19 mouse cellular contexts compared by ENCODE assay signal in genomic region chr10:61431375-61431774, GRCm38 (mm10). TPM values are rescaled to one million over a fixed set of nuclear protein-coding genes. Genes with fewer than 3 reads are reported as not detected.
DNase-seq lines count a peak whose midpoint lies in the region; ATAC-seq and TF ChIP-seq lines count a peak whose summit lies in the region.
"Had no signal": no experiment of that assay in that cellular context is flagged by ENCODE, and none has a peak within 500 bp of the region (broad histone marks: within the 10 kb centered on the region; RNA-seq: fewer than 3 reads in every experiment).

No protein-coding gene starts in this region.

- no peak for TF ChIP-seq CTCF in left cerebral cortex, adult 2 months (IDR thresholded peaks at IDR 0.05)
- TF ChIP-seq CTCF in forebrain, postnatal 0 days (IDR thresholded peaks at IDR 0.05; ENCODE audit: low read depth): no peak

- H3K27me3 ChIP-seq in forebrain, postnatal 0 days (ENCODE audit: insufficient read depth, low read length): no peaks in the 10 kb centered on the region
- H3K27me3 ChIP-seq: liver, embryonic 15.5 days; midbrain, embryonic 15.5 days had no signal

- peak overlapping the region; percentile 32; the same call in 1 of the 2 replicates for H3K27ac ChIP-seq in left cerebral cortex, adult 2 months
- H3K27ac ChIP-seq in forebrain, postnatal 0 days (ENCODE audit: low read depth, low read length): no peak overlapping the region
- H3K27ac ChIP-seq: gastrocnemius, adult 2 months; heart, adult 2 months; liver, embryonic 15.5 days; midbrain, embryonic 15.5 days had no signal

- no peak overlapping the region for H3K4me2 ChIP-seq in forebrain, postnatal 0 days (ENCODE audit: low read depth)
- H3K4me2 ChIP-seq: liver, embryonic 15.5 days; midbrain, embryonic 15.5 days had no signal

- H3K9me3 ChIP-seq in forebrain, postnatal 0 days (ENCODE audit: low read length): no peaks in the 10 kb centered on the region
- H3K9me3 ChIP-seq: liver, embryonic 15.5 days; midbrain, embryonic 15.5 days had no signal

- peak; percentile 89 for DNase-seq in brain, adult 2 months (ENCODE audit: low read depth, low spot score)
- DNase-seq in frontal cortex, postnatal 14 days (ENCODE audit: low spot score in 2 of 2): peak; percentile 49 to 59
- DNase-seq in left cerebral cortex, adult 2 months (ENCODE audit: extremely low spot score in 1 of 2, low spot score in 2 of 2): peak; percentile 45 to 72
- DNase-seq in right cerebral cortex, postnatal 10 days (ENCODE audit: low spot score in 2 of 2): peak; percentile 84
- DNase-seq in cerebellum, postnatal 36 days: no peak
- no peak for DNase-seq in gastrocnemius, postnatal 4 days (ENCODE audit: low spot score in 2 of 2)
- DNase-seq in forebrain, postnatal 0 days: no peak
- DNase-seq: adrenal gland, postnatal 25 days; cerebellum, adult 2 months; gastrocnemius, adult 2 months; heart, adult 2 months; kidney, adult 9 months; kidney, postnatal 4 days had no signal

- H3K9ac ChIP-seq in forebrain, postnatal 0 days: no peak overlapping the region
- H3K9ac ChIP-seq: liver, embryonic 15.5 days; midbrain, embryonic 15.5 days had no signal

- no peak overlapping the region for H3K4me3 ChIP-seq in left cerebral cortex, adult 2 months
- H3K4me3 ChIP-seq in forebrain, postnatal 0 days (ENCODE audit: low read depth, low read length): no peak overlapping the region
- H3K4me3 ChIP-seq: gastrocnemius, adult 2 months; heart, adult 2 months; liver, embryonic 15.5 days; midbrain, embryonic 15.5 days had no signal

- H3K36me3 ChIP-seq in forebrain, postnatal 0 days (ENCODE audit: insufficient read depth): peaks cover 48% of the 10 kb centered on the region

- intact Hi-C loops in left cerebral cortex, adult 2 months (cut with DNase I): no loop called here

- H3K4me1 ChIP-seq in forebrain, postnatal 0 days (ENCODE audit: insufficient read depth): no peaks in the 10 kb centered on the region
- H3K4me1 ChIP-seq: midbrain, embryonic 15.5 days had no signal

- ATAC-seq in forebrain, postnatal 0 days: no peak
- ATAC-seq: lung, postnatal 0 days; midbrain, embryonic 15.5 days had no signal

- 84% methylated on average over 9 of the region's 9 CpGs for WGBS in forebrain, postnatal 0 days

RNA-seq across cellular contexts. Expression of gene Nodal, which starts 13.6 kb away (rescaled TPM):
- total RNA-seq in left cerebral cortex, adult 2 months (2021): not detected
- total RNA-seq in gastrocnemius, postnatal 4 days (2021): under 1 TPM in 1 of 2 experiments, not detected in 1; 0.25 TPM
- total RNA-seq in forebrain, postnatal 0 days (2014; rRNA removed): 0.54 TPM in 1 of 2 replicates, not detected in the other
- 0.13 and 0.16 TPM in 2 replicates for polyA plus RNA-seq in forebrain, postnatal 0 days (2015; fragmentation: Nextera tagmentation; extraction: Ambion mirVana)
- total RNA-seq: adrenal gland, postnatal 25 days; common myeloid progenitor, adult 5-6 weeks; megakaryocyte, adult 5-6 weeks had no signal
- polyA plus RNA-seq: forebrain, embryonic 11.5 days had no signal

RNA-seq across cellular contexts. Expression of gene Eif4ebp2, which starts 21.1 kb away (rescaled TPM):
- total RNA-seq in left cerebral cortex, adult 2 months (2021): 10 to 100 TPM; 45.2 to 47.5 TPM
- total RNA-seq in gastrocnemius, postnatal 4 days (2021): 100 to 1,000 TPM; 123 to 124 TPM
- 14.6 and 18.6 TPM in 2 replicates for total RNA-seq in forebrain, postnatal 0 days (2014; rRNA removed)
- 42.3 and 49.1 TPM in 2 replicates for polyA plus RNA-seq in forebrain, postnatal 0 days (2015; fragmentation: Nextera tagmentation; extraction: Ambion mirVana)

RNA-seq across cellular contexts. Expression of gene Lrrc20, which starts 44.2 kb away (rescaled TPM):
- total RNA-seq in left cerebral cortex, adult 2 months (2021): 10 to 100 TPM; 17.6 to 18.2 TPM
- total RNA-seq in gastrocnemius, postnatal 4 days (2021): 10 to 100 TPM; 41.8 to 44.1 TPM
- 16.8 and 19.5 TPM in 2 replicates for total RNA-seq in forebrain, postnatal 0 days (2014; rRNA removed)
- 15.9 and 16.0 TPM in 2 replicates for polyA plus RNA-seq in forebrain, postnatal 0 days (2015; fragmentation: Nextera tagmentation; extraction: Ambion mirVana)

RNA-seq across cellular contexts. Expression of gene Pald1, which starts 48.0 kb away (rescaled TPM):
- 1 to 10 TPM; 8.1 to 8.3 TPM for total RNA-seq in left cerebral cortex, adult 2 months (2021)
- total RNA-seq in gastrocnemius, postnatal 4 days (2021): 10 to 100 TPM; 32.1 to 35.9 TPM
- total RNA-seq in forebrain, postnatal 0 days (2014; rRNA removed): 20.2 and 23.7 TPM in 2 replicates
- 12.4 and 14.4 TPM in 2 replicates for polyA plus RNA-seq in forebrain, postnatal 0 days (2015; fragmentation: Nextera tagmentation; extraction: Ambion mirVana)

Comparison
In these comparisons a context has a peak if more than half of its experiments do, and no peak if none do; other contexts are left out.
1. DNase-seq: peak in brain, adult 2 months (single experiment), frontal cortex, postnatal 14 days (2 of 2), left cerebral cortex, adult 2 months (2 of 2) and right cerebral cortex, postnatal 10 days (2 of 2); none in cerebellum, postnatal 36 days (0 of 2), gastrocnemius, postnatal 4 days (0 of 2) and forebrain, postnatal 0 days (single experiment).